Mouse (Mus musculus) layer of hippocampus, postnatal 14 days (tissue): ENCODE results near the gene Uox. TPM values are rescaled to one million over a fixed set of nuclear protein-coding genes. Genes with fewer than 3 reads are reported as not detected.

ENCODE experiments used
- DNase-seq, 2 experiments: peaks; one replicate each; pipeline ENCODE4 v3.0.0; 2021 to 2022; ENCODE audit warnings: low spot score in 2 of 2, mixed read lengths in 1 of 2
- long read RNA-seq, 2 experiments: library from polyadenylated mRNA; stranded (forward); transcript quantifications; one replicate each; pipeline ENCODE4 v2.0.0; 2021
- total RNA-seq, 2 experiments: library from RNA; stranded (reverse); gene quantifications; 2 replicates each; pipeline ENCODE4 v1.2.3; 2021

Uox gene
- not detected for total RNA-seq
- long read RNA-seq, experiment 1 = 0 reads
- long read RNA-seq, experiment 2, partial matches to known transcripts = 0 of 2 reads
- long read RNA-seq, experiment 2, other reads (novel, unspliced or antisense) = 2 of 2 reads

GRCm38 (mm10) chr3:146570148-146570782 is at the start of gene Uox:
Uox (plus strand) TSS chr3:146570426.
- DNase-seq = no peak

GRCm38 (mm10) chr3:146520798-146521651 is 49.2 kb upstream of the Uox start, which contains the start of gene Rpf1:
Rpf1 (minus strand) TSS chr3:146521429.
- peak; percentile 89 to 94 for DNase-seq

GRCm38 (mm10) chr3:146521652-146522020 is 48.6 kb upstream of the Uox start:
- no peak for DNase-seq

- DNase-seq = no peak
These were observed 41.9 kb upstream of the Uox start for GRCm38 (mm10) chr3:146528335-146528734.

- no peak for DNase-seq
These were observed 35.2 kb upstream of the Uox start for GRCm38 (mm10) chr3:146534986-146535385.

DNA sequence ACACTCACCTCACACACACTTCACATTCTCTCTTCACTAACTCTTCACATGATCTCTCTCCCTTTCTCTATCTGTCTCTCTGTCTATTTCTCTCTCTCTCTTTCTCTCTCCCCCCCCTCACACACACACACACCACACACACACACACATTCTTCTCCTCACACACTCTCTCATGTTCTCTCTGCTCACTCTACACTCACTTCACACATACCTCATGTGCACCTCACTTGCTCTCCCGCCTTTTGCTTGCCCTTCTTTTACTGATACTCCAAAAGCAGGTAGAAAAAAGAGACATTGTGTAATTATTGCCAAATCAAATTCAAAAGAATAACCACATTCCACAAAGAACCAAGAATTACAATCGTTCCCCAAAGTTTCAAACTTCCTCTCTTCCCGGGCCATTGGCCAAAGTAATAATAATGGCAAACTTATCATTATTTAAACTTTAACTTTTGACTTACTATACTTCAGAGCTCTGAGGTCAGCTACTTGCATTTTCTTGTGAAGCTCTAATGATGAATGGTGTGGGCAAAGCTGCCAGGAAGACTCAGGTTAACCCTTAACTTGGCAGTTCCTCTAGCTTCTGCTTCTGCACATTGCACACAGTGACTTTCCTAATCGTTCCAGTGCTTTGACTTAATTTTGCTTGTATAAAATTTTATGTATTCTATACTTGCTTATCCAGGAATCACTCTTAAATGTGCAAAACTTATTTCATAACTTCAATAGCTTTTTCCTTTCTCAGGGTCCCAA is 29.5 kb upstream of the Uox start:
- no peak for DNase-seq

- DNase-seq = no peak
These were observed 26.6 kb upstream of the Uox start for GRCm38 (mm10) chr3:146543632-146544031.

DNA sequence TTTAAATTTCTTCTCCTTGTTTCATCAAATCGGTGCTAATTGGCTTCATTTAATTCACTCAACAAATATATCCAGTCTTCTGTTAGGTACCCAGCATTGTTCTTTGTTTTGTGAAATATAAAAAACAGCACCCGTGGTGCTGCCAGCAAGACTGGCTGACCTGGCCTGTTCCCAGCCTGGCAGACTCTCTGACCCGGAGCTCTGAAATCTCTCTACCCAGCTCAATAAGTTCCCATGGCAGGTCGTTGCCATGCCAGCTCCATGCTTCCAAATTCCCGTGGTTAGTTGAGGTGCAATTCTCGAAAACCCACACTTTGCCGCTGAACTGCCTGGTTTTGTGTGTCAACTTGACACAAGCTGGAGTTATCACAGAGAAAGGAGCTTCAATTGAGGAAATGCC is 15.4 kb upstream of the Uox start:
- peak in 1 of 2 experiments; percentile 15 for DNase-seq

DNA sequence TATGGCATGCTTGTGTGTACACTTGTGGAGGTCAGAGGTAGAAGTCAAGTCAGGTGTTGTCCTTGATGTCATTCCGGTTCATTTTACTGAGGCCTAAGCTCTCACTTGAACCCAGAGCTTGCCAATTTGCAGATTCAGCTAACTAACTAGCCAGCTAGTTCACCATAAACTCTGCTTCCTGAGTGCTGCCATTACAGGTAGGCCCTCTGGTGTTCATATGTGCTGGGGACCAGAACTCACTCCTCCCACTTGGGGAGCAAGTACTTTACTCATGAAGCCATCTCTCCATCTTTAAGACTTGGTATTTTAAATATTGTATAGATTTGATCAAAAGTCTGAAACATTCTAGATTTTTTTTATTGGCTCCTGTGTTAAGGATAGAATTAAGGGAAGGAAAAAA is 13.7 kb upstream of the Uox start:
- no peak for DNase-seq

DNA sequence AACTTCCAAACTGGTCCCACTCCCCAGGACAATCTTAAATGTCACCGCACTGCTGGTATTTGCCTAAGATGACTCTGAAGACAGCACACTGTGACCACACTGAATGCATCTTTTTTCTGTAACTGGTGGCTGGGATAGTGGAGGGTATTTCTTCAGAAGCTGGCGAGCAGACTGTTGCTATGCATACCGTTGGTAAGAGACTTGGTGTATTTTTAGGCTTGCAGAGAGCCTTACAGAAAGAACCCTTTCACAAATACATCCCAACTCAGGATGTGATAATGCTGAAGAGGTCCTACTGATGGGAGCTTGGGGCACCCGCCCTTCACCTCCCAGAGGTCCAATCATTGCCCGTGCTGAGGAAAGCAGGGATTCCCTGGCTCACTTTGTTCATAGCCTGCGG is 12.7 kb upstream of the Uox start:
- DNase-seq = no peak

DNA sequence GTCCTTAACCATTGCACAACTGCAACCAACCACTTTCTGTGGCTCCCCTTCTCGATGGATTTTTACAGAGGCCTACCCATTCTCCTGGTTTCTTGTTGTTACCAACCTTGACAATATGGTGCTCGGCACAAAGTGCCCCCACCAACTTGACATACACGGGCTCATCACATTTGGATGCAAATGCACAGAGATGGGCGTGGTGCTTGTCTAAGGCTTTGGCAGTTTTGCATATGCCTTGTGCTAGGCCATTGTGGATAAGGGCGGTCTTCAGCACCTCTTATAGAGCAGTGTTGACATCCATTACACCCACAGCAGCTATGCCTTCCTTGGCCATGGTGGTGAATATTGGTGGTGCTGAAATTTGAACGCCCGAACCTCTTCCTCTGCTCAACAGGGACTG is 7.3 kb upstream of the Uox start:
- no peak for DNase-seq

GRCm38 (mm10) chr3:146564268-146565064 is 5.8 kb upstream of the Uox start:
- DNase-seq = peak; percentile 80 to 87

- DNase-seq = no peak
These were observed 5.2 kb upstream of the Uox start for GRCm38 (mm10) chr3:146565065-146565411.

DNA sequence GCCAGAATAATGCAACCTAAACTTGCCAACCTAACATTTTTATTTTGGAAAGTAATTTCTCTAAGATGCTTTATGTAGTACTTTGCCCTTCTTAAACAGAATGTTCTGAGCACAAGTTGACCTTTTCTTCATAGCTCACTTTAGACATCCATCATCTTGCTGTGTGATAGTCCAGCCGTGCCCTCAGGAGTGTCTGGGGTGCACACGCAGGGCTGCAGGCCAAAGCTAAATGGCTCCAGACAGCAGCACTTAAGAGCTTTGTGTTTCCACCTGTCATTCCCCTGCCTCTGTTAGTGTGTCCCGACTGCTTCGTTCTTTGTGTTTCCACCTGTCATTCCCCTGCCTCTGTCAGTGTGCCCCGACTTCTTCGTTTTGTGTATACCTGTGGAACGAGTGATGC is 2.9 kb upstream of the Uox start:
- no peak for DNase-seq

- DNase-seq = no peak
These were observed 2.2 kb upstream of the Uox start for GRCm38 (mm10) chr3:146567884-146568530.

DNA sequence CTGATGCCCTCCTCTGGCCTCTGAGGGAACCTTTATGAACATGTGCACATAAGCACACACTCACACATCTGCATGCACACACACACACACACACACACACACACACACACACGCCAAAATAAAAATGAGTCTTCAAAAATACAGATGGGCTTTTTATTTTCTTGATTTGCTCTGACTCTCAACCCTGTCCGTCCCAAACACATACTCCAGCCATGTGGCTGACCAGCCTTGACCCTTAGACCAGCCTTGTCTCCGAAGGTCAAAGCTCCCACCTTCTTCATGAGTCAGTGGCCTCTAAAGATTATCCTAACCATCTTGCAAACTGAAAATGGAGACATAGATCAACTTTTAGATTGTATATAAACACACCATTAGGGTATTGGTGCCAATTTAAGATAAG is 632 bp upstream of the Uox start:
- no peak for DNase-seq

GRCm38 (mm10) chr3:146570939-146571338 is 713 bp downstream of the Uox start:
- no peak for DNase-seq

GRCm38 (mm10) chr3:146571341-146571740 is 1.1 kb downstream of the Uox start:
- no peak for DNase-seq

- DNase-seq = no peak
These were observed 7.4 kb downstream of the Uox start for GRCm38 (mm10) chr3:146577591-146577990.

- no peak for DNase-seq
These were observed 10.0 kb downstream of the Uox start for GRCm38 (mm10) chr3:146580039-146580729.
